In genomic region chr16:35741621-35742020, GRCm38 (mm10) we compare ENCODE assay signal across 14 mouse cellular contexts.
"Had no signal": no experiment of that assay in that cellular context is flagged by ENCODE, and none has a peak within 500 bp of the region (broad histone marks: within the 10 kb centered on the region; RNA-seq: fewer than 3 reads in every experiment).

No protein-coding gene starts in this region.

- H3K4me2 ChIP-seq: kidney, embryonic 15.5 days; liver, embryonic 11.5 days; liver, embryonic 15.5 days; neural tube, embryonic 12.5 days had no signal

- DNase-seq: kidney, postnatal 14 days; lung, adult 2 months; lung, postnatal 4 days; midbrain, embryonic 14.5 days had no signal

- ATAC-seq: lung, postnatal 0 days had no signal

- H3K9ac ChIP-seq: kidney, embryonic 15.5 days; liver, embryonic 15.5 days; neural tube, embryonic 12.5 days had no signal

- H3K36me3 ChIP-seq: kidney, embryonic 15.5 days; limb, embryonic 10.5 days; midbrain, embryonic 10.5 days; neural tube, embryonic 12.5 days had no signal

- H3K9me3 ChIP-seq: kidney, embryonic 15.5 days; limb, embryonic 10.5 days; liver, embryonic 15.5 days; midbrain, embryonic 10.5 days; neural tube, embryonic 12.5 days had no signal

- H3K27me3 ChIP-seq: kidney, embryonic 15.5 days; liver, embryonic 15.5 days; neural tube, embryonic 12.5 days had no signal

- H3K4me3 ChIP-seq: kidney, embryonic 15.5 days; left cerebral cortex, adult 2 months; limb, embryonic 10.5 days; liver, embryonic 15.5 days; midbrain, embryonic 10.5 days; myocyte; neural tube, embryonic 12.5 days had no signal

- H3K27ac ChIP-seq: kidney, embryonic 15.5 days; left cerebral cortex, adult 2 months; limb, embryonic 10.5 days; liver, embryonic 15.5 days; midbrain, embryonic 10.5 days; neural tube, embryonic 12.5 days; stomach, postnatal 0 days had no signal
